18 mouse cellular contexts compared by ENCODE assay signal in the genomic region with DNA sequence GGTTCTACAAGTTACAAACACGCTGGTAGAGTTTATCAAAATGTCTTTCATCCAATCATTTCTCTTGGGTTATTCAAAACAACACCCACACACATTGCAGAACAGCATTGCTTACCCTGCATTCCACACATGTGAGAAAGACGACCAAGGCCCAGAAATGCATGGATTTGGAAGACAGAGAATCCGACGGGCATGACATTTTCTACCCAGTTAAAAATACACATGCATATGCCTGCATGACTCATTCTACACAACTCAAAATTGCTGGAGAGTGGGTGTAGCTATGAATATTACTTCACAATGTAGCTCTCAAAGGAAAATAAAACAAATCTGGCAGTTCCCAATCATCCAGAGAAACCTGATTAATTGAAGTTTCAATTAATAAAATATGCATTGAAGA. TPM values are rescaled to one million over a fixed set of nuclear protein-coding genes. Genes with fewer than 3 reads are reported as not detected.
A peak's percentile ranks its signal among the peaks of the same experiment; 100 is the strongest.
DNase-seq lines count a peak whose midpoint lies in the region; ATAC-seq and TF ChIP-seq lines count a peak whose summit lies in the region.
"Had no signal": no experiment of that assay in that cellular context is flagged by ENCODE, and none has a peak within 500 bp of the region (broad histone marks: within the 10 kb centered on the region; RNA-seq: fewer than 3 reads in every experiment).

No protein-coding gene starts in this region.

- peak; percentile 98 for ATAC-seq in frontal cortex, adult (ENCODE audit: low TSS enrichment)
- no peak for ATAC-seq in liver, embryonic 11.5 days (replicated peaks; ENCODE audit: low FRiP score)
- ATAC-seq: hindbrain, postnatal 0 days; midbrain, embryonic 16.5 days had no signal

- no peak for TF ChIP-seq POLR2A in thymus, adult 2 months (IDR thresholded peaks at IDR 0.05; ENCODE audit: control insufficient read depth, extremely low read depth, insufficient read depth, low read length, poor library complexity)

- H3K4me1 ChIP-seq in thymus, adult 2 months (replicated peaks; ENCODE audit: control insufficient read depth, insufficient read depth, low read length): no peaks in the 10 kb centered on the region
- no peaks in the 10 kb centered on the region for H3K4me1 ChIP-seq in liver, embryonic 11.5 days (replicated peaks; ENCODE audit: control insufficient read depth, insufficient read depth, low read length)
- H3K4me1 ChIP-seq: heart, embryonic 13.5 days; limb, embryonic 12.5 days; megakaryocyte, embryonic 14.5 days had no signal

- no peak overlapping the region for H3K27ac ChIP-seq in thymus, adult 2 months (ENCODE audit: control insufficient read depth, insufficient read depth, low read length)
- no peak overlapping the region for H3K27ac ChIP-seq in liver, embryonic 11.5 days (ENCODE audit: low read depth, low read length)
- H3K27ac ChIP-seq: heart, embryonic 13.5 days; hindbrain, postnatal 0 days; limb, embryonic 12.5 days; liver, embryonic 14.5 days had no signal

- intact Hi-C loops in left cerebral cortex, postnatal 36 days (cut with DNase I): no loop called here

- H3K9me3 ChIP-seq in liver, embryonic 11.5 days (ENCODE audit: control insufficient read depth, low read length): no peaks in the 10 kb centered on the region
- H3K9me3 ChIP-seq: heart, embryonic 13.5 days; limb, embryonic 12.5 days; megakaryocyte, embryonic 14.5 days had no signal

- no peak overlapping the region for H3K4me2 ChIP-seq in liver, embryonic 11.5 days
- H3K4me2 ChIP-seq: heart, embryonic 13.5 days; limb, embryonic 12.5 days had no signal

- DNase-seq in Muller cell, postnatal 12 days (ENCODE audit: inconsistent ontology term): peak; percentile 7
- peak; percentile 9 to 65 for DNase-seq in layer of hippocampus, postnatal 14 days (ENCODE audit: low spot score in 2 of 2)
- peak; percentile 25 for DNase-seq in left cerebral cortex, postnatal 36 days (ENCODE audit: low spot score in 2 of 2)
- no peak for DNase-seq in c-Kit-positive CD71-positive TER-119-positive erythroid progenitor cells, embryonic 14.5 days (ENCODE audit: low spot score)
- DNase-seq in thymus, adult 2 months: no peak
- no peak for DNase-seq in liver, embryonic 11.5 days (ENCODE audit: low spot score)
- DNase-seq: cerebellum, adult 9-11 months; heart, postnatal 4 days; kidney, adult 18-20 months; kidney, postnatal 14 days had no signal

- H3K27me3 ChIP-seq in thymus, adult 2 months (ENCODE audit: control insufficient read depth, insufficient read depth, low read length): no peaks in the 10 kb centered on the region
- H3K27me3 ChIP-seq in liver, embryonic 11.5 days (replicated peaks; ENCODE audit: control insufficient read depth, insufficient read depth, low read length): no peaks in the 10 kb centered on the region
- H3K27me3 ChIP-seq: heart, embryonic 13.5 days; limb, embryonic 12.5 days; megakaryocyte, embryonic 14.5 days had no signal

- no peak overlapping the region for H3K4me3 ChIP-seq in thymus, adult 2 months (ENCODE audit: control insufficient read depth, insufficient read depth, low read length)
- H3K4me3 ChIP-seq in liver, embryonic 11.5 days (ENCODE audit: low read depth, low read length): no peak overlapping the region
- H3K4me3 ChIP-seq: heart, embryonic 13.5 days; limb, embryonic 12.5 days; megakaryocyte, embryonic 14.5 days had no signal

- 79% methylated on average over 4 of the region's 4 CpGs for WGBS in thymus, adult 2 months
- WGBS in liver, embryonic 11.5 days: 79% methylated on average over 4 of the region's 4 CpGs

- no peak for TF ChIP-seq CTCF in thymus, adult 2 months (IDR thresholded peaks at IDR 0.05; ENCODE audit: borderline replicate concordance, control insufficient read depth, extremely low read depth, insufficient read depth, low read length, poor library complexity)

- H3K9ac ChIP-seq in liver, embryonic 11.5 days (ENCODE audit: low read depth, low read length): no peak overlapping the region
- H3K9ac ChIP-seq: heart, embryonic 13.5 days; limb, embryonic 12.5 days; liver, embryonic 14.5 days had no signal

- H3K36me3 ChIP-seq in thymus, adult 2 months (ENCODE audit: control insufficient read depth, insufficient read depth, low read length): no peaks in the 10 kb centered on the region
- H3K36me3 ChIP-seq in liver, embryonic 11.5 days (ENCODE audit: control insufficient read depth, insufficient read depth, low read length): no peaks in the 10 kb centered on the region
- H3K36me3 ChIP-seq: heart, embryonic 13.5 days; limb, embryonic 12.5 days had no signal

RNA-seq across cellular contexts. Expression of a gene that starts 41.0 kb away (rescaled TPM):
- 100 to 1,000 TPM; 125 to 128 TPM for total RNA-seq in layer of hippocampus, postnatal 14 days (2021)
- total RNA-seq in left cerebral cortex, postnatal 36 days (2021): 10 to 100 TPM; 68.7 to 98.3 TPM
- 0.06 and 0.07 TPM in 2 replicates for polyA plus RNA-seq in thymus, adult 2 months (2012; rRNA removed)
- 0.21 and 0.56 TPM in 2 replicates for polyA plus RNA-seq in liver, embryonic 11.5 days (2014; fragmentation: Nextera tagmentation; extraction: Ambion mirVana)
- total RNA-seq: ES-E14; heart, postnatal 4 days had no signal

Comparison
In these comparisons a context has a peak if more than half of its experiments do, and no peak if none do; other contexts are left out.
1. DNase-seq: peak in Muller cell, postnatal 12 days (single experiment), layer of hippocampus, postnatal 14 days (2 of 2) and left cerebral cortex, postnatal 36 days (2 of 2); none in c-Kit-positive CD71-positive TER-119-positive erythroid progenitor cells, embryonic 14.5 days (single experiment), thymus, adult 2 months (single experiment) and liver, embryonic 11.5 days (single experiment).